ENCODE assay signal across 8 mouse cellular contexts in the genomic region with DNA sequence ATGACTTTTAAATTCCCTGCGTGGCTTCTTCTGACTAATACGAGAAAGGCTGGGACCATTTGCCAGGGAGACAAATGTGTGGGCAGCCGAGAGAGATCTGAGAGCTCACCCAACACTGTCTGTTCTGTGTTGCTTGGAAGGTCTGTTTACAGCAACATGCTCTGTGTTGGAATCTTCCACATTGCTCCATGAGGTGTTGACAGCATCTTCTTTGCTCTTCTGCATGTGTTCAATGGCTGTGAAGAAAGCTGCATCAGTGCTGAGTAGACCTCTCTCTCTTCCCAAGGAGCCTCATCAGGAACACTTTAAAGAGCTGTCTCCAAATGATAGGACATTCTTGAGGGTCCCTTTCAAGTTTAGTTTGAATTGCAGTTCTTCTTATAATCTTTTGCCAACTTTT. TPM values are rescaled to one million over a fixed set of nuclear protein-coding genes. Genes with fewer than 3 reads are reported as not detected.
"Had no signal": no experiment of that assay in that cellular context is flagged by ENCODE, and none has a peak within 500 bp of the region (broad histone marks: within the 10 kb centered on the region; RNA-seq: fewer than 3 reads in every experiment).

No protein-coding gene starts in this region.

- DNase-seq: liver, postnatal 0 days; lung, embryonic 14.5 days; lung, postnatal 36 days; right cerebral cortex, postnatal 14 days; thymus, adult 2 months; thymus, postnatal 25 days; thymus, postnatal 4 days had no signal

RNA-seq across cellular contexts. Expression of a gene that starts 32.5 kb away (rescaled TPM):
- total RNA-seq: monocyte, adult 5-6 weeks had no signal
